Mouse (Mus musculus) ovary, postnatal 10 days (tissue): ENCODE measurements at regions not wholly inside any gene's neighbourhood (a gene's known extent, or its start where the extent isn't known, plus 50 kb on each side); places are given as distances from the start of the nearest gene placed in this dataset.

ENCODE experiments used
- DNase-seq: peaks from one replicate; pipeline ENCODE4 v3.0.0; 2022; ENCODE audit warnings: low spot score

DNA sequence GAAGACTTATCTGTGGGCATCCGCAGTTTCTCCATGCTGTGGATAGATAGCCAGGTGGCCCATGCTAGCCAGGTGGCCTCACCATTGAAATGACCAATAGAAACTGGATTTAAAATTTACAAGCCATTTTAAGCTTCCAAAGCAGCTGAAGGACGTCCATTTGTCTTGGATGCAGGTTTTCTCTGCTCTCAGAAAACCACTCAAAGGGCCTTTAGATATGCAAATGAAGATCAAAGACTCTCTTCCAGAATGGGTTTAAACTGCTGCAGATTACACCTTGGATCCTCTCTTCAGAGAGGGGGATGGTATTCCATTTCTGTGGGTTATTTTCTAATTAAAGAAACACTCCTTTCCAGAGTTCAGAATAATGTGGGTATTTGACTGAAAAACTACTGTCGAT is 518.5 kb downstream of the Rnf144a start:
- no peak for DNase-seq

DNA sequence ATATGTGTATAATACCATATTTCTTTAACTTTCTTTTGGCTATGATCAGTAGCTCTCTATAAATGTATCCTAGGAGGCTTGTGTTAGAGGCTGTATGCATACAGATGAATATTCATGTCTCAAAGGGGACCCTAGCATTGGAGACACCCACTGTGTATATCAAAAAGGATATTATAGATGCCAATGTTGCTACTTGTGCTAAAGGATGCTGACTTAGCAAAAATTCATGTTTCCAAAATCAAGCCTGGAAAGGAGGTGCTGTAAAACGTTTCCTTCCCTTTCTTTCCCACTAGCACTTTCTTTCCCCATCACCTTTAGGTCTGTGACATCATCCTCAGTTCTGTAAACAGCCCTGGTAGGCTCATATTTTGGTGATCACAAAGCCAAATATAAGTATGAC is 519.4 kb downstream of the Rnf144a start:
- DNase-seq, result no peak

DNA sequence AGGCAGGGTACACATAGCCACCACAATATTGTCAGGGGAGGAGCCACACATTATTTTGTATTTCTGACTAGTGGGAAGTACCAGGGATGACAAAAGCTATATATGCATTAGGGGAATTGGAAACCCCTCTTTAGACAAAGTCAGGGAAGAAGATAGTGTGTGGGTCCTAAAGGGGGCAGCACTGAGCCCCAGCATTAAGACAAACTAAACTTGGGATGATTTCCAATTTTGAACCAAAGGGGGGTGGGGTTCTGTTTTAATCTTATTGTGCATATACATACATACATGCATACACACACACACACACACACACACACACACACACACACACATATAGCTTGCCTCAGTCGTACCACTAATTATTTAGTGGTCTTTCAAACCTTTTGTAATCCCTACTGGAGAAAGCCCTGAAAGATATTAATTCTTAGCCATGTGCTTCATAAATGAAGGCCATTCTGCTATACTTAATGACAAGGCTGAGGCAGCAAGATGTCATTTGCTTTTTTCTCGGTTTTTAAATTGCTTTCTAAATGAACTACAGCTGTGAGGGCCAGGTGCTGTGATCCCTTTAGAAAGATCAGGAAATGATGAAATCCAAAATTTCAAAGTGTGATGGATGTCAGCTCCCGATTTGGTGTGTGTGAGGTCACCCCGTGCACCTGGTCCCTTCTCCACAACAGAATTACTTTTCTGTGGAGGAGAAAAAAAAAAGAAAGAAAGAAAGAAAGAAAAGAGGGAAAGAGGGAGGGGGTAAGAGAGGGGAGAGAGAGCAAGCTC is 523.5 kb downstream of the Rnf144a start:
- no peak for DNase-seq

DNA sequence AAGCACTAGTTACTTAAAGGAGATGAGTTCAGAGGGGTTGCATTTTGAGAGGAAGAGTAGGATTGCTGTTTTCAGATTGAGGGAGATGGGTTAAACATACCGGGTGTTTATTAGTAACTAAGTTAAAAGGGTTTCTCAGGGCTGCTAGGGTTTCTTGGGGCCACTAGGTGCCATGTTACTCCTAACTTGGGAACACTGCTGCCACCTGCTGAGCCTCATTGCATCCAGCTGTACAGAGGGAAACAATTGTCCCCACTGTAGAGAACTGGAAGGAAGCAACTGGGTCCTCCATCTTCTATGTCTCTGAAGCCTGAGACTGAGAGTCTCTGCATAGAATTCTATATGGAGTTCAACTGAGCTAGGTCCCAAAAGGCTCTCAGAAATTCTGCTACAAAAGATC is 524.3 kb downstream of the Rnf144a start:
- no peak for DNase-seq

DNA sequence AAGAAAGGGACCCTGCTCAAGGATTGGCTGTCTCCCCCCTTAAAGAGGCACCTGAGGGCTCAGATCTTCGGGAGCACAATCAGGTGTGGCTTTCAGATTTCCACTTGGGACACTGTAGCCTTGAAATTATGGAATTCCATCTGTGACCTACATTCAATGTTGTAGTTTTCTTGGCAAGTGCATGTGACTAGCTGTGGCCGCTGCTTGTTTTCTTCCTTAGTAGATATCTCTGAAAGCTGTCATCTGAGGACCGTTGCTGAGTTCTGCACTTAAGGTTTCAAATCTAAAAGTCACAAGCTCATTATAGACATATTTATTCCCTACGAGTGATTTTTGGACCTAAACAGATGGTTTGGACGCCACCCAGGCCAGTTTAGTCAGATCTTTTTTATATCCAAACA is 531.3 kb downstream of the Rnf144a start:
- no peak for DNase-seq

DNA sequence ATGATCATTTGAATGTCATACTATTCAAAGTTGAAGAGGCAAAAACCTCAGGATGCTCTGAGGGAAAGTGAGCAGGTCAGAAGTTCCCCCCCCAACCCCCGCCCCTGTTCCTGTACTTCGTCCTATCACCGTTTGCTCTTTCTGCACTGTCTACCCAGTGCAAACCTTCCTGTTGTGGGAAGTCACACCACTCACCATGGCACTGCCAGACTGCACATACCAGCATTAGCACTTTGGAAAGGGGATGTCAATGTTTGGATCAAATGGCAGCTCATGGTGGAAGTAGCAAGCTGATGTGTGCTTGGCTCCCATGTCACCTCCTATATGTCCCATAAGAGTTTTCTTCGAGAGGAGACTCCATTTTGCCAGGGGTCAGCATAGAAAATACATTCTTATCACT is 543.2 kb downstream of the Rnf144a start:
- DNase-seq, result no peak

DNA sequence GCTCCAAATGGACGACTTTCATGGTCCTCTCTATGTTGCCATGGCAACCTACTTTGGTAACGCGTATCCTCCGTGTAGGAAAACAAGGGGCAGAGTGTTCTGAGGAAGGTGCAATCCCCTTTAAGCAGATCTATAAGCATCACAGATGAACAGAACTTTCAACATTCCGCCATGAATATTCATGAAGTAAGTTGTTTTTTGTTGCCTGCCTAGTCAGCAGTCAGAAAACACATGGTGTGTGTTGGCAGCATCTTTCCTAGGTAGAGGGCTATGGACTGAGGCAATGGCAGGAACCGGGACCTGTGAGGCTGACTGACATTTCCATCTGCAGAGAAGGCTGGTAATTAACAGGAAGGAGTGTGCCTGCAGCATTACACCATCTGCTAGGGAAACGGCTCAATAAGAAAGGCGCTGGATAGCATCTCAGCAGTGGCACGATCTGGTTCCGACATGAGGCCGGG is 544.0 kb downstream of the Rnf144a start:
- DNase-seq, result no peak

DNA sequence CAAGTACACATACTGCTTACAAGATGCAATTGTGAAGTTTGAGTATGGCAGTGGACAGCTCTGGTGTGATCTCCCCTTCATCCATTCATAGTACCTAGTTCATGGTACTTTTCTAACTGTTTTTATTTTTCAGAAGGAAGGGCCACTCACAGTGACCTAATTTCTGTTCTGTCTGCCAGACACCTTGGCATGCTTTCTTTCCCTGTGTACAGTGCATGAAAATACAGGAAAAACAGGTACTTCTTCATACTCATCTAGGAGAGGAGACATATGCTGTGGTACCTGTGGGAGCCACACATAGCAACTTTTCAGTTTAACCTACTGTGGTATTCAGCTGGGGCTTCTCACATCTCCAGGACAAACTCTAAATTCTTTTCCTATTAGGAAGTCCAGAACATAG is 545.2 kb downstream of the Rnf144a start:
- DNase-seq, result no peak

DNA sequence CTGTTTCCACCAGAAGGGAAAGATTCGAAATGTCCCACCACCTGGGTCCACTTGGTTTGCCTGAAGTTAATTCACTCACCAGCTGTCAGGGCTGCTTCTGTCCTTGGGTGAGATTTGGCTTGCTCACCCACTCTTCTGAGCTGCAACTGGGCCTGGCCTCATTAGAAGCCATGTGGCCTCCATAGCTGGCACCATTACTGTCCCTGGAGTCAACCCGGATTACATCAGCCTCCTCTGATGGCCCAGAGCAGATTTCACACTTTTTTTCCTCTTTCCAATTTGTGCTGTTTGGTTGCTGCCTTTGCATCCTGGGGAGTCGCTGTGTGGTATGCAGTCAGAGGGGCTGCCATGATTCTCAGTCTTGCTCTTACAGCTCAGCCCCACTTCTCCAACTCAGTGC is 550.0 kb downstream of the Rnf144a start:
- DNase-seq, result no peak

DNA sequence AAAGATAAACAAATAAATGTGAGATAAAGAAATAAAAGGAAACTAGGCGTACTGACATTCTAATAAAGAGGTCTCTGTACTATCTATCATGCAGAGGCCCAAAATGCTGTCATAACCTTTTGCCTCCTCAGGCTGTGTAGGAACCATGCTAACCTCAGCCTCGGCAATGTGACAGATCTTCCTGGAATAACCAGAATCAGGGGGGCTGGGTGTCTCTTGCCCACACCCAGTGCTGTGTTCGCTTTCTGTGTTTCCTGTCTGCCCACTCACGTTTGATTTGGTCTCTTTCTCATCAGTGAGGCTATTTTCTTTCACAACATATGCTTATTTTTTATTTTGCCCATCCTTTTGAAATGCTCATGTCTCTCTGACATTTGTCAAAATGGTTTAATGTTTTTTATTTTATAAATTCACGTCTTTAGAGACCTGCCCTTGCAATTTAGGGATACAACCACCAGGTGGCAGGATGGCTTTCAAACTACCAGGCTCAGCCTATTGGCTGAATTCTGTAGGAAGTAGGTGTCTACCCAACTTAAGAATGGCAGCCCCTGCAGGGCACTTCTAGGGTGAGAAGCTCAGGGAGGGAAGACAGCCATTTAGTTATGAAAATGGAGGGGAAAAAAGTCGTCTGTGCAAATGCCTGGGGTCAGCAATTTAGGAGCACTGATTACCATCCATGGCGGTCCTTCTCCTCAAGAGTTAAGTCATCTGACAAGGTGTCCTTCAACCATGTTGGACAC is 550.8 kb downstream of the Rnf144a start:
- DNase-seq, result no peak

DNA sequence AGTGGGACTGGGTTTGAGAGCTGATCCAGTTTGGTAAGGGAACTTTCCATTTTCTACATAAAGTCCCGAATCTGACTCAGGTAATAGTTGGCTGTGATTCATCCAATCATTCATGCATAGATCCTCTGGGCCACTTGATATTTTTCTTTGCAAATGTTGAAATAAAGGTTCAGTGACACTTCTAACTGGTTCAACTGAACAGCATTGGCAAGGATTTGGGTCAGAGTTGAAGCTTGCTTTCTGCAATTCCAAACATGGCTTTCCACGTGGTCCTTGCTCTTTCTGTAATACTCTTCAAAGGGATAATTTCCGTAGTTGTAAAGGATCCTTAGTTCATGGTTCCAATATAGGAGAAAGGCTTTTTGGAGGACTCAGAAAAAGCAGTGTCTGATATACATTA is 554.0 kb downstream of the Rnf144a start:
- no peak for DNase-seq

DNA sequence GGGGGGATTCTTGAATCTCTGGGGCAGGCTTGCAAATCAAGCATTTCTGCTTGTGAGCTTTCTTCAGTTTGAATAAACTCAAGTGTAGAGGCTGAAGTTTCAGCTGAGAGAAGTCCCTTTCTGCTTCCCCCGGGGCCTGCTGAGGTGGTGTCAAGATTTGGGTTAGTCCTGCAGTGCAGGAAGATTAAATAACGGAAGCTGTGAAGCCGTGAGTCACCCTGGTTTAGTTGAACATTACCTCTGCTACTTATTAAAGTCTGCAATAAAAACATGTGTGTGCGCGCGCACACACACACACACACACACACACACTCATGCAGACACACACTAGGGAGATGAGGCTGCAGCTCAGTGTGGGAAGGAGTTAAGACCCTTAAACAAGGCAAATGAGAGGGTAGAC is 556.7 kb downstream of the Rnf144a start:
- no peak for DNase-seq

DNA sequence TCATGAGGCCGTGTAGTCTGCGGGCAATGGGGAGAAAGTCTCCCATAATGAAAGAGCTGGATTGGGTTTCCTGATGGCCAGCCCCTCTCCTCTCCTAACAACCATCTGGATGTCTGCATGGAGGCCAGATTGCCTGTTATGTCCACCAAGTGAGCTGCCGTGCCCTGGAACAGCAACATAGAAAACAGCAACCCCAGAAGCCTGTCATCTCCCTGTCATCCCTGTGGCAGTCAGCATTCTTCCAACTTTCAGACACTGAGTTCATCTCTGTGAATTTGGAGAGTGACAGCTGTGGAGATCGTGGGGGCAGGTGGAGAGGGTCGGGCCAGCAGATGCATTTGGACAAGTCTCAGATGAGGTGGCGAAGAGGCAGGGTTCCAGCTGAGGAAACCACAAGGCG is 585.0 kb downstream of the Rnf144a start:
- DNase-seq, result no peak

DNA sequence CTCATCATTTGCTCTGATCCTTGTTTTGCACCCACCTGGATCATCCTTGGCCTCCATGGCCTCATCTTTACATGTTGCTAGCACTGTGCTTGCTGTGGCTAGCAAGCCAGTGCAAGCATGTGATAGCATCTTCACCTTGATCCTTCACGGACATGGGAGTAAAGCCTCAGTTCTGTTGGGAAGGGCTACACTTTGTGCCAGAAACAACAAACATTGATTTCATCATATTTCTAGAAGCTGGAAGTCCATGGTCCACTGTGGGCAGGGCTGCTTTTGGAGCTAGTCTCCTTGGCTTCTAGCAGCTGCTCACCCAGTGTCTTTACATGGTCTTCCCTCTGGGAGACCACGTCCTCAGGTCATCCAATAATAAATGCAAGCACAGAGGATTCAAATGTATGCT is 587.1 kb downstream of the Rnf144a start:
- no peak for DNase-seq

DNA sequence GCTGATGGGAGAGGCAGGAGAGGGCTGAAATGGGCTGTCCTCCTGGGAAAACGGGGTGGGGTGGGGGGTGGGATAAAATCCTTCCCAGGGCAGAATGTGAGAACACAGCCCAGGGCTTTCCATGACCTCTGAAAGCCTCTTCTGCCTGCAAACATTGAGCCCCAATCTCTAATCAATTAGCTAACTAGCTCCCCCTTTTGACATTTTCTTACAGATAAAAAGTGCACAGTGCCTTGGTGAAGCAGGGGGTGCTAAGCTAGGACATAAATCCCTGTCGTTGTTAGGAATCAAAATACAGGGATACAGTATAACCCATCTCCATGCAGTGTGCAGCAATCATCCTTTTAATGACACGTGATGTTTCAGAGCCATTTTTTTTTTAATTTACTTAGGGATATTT is 588.1 kb downstream of the Rnf144a start:
- no peak for DNase-seq

DNA sequence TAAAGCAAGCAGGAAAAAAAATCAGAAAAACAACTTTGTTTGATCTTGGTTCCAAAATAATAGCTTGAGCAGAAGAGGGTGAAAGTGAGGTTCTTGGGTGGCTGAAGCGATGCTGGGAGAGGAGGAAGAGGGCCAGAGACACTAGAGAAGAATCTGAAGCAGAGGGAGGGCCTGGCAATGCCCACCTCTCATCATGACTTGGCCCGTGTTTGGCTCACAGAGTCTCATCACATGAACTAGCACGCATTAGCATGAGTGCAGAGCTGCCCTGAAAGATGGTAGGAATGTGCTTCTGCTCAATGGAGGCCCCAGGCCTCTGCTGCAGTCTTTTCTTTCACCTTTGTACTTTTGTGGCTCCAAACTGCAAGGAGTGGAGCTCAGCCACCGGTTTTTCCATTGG is 588.6 kb downstream of the Rnf144a start:
- no peak for DNase-seq

DNA sequence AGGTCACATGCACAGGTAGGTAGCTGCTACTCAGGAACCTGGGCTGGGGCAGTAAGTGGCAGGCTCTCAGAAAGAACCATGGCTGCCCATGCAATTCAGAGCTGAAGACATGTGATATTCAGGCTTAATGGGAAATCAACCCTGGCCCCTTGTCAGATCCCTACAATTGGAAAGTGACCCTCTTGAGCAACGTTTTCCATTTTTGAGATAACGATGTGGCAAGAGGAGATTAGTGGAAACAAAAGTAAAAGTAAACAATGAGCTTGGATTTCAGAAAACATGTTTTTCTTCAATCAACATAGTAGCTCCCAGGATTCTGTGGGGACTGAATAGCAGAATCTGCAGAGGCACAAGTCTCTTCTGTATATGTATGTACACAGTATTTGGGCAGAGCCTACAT is 598.8 kb downstream of the Rnf144a start:
- no peak for DNase-seq

DNA sequence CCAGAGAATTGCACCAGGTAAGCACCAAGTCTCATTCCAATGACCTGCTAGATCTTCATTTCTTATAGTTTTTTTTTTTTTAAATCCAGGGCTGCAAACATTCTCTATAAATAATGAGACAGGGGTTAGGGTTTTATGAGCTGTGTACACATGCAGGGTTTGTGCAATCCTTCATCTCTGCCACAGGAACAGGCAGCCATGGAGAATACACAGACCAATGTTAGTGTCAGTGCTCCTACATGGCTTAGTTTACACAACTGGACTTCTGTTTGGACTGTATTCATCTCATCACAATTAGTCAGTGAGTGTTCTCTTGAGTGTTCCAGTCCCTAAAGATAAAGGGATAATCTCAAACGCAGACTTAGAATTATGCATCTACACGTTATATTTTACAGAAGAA is 620.0 kb downstream of the Rnf144a start:
- no peak for DNase-seq

DNA sequence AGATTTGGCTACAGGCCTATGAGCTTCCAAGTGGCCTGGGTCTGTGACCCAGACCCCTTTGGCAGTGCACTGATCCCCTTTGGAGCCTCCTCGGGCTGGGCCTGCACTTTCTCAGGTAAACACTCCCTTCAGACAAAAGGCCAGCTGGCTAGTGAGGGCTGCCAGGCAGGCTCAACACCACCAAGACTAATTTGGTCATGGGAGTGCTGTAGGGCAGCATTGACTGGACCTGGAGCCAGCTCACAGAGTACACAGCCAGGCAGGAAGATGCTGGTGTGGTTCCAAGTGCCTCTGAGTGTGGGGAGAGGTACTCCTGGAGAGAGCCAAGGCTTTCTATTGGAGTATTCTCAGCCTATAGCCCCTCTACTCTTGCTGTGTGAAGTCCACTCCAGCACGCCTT is 620.5 kb downstream of the Rnf144a start:
- no peak for DNase-seq

DNA sequence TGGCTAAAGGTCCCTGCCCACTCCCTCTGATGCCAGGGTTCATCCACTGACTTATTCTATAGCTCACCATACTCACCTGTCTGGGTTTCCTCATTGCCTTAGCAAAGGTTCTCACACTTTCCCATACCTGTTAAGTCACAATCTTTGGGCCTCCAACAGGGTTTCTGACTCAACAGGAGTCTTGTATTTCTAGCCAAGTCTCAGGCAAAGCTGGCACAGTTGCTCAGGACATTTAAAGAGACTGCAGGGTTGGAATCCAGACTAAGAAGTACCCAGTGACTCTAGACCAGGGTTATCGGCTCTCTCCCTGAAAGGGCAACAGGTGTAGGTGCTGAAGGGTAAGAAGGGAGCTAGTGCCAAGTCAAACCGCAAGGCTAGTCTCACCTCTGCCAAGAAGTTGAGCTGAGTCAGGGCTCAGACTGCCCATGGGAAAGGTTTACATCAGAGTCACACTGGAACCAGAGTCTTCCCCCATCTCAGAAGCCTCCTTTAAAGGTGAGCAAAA is 622.4 kb downstream of the Rnf144a start:
- DNase-seq, result no peak

DNA sequence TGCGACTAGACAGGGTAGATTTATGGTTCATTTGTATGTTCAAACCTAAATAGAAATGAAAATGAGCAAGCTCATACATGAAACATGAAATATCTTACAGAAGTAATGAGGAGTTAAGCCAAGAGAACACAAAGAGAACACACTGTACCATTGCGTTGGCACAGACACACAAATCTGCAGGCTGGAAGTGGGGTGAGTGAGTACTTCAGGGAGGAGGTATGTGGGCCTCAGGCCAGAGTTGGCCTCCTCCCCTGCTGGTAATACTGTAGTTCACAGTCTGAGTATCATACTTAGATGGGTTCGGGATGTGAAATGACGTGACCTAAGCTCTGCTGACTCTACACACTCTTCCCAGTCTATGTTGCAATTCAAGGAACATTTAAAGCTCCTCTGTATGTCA is 624.1 kb downstream of the Rnf144a start:
- DNase-seq, result no peak

DNA sequence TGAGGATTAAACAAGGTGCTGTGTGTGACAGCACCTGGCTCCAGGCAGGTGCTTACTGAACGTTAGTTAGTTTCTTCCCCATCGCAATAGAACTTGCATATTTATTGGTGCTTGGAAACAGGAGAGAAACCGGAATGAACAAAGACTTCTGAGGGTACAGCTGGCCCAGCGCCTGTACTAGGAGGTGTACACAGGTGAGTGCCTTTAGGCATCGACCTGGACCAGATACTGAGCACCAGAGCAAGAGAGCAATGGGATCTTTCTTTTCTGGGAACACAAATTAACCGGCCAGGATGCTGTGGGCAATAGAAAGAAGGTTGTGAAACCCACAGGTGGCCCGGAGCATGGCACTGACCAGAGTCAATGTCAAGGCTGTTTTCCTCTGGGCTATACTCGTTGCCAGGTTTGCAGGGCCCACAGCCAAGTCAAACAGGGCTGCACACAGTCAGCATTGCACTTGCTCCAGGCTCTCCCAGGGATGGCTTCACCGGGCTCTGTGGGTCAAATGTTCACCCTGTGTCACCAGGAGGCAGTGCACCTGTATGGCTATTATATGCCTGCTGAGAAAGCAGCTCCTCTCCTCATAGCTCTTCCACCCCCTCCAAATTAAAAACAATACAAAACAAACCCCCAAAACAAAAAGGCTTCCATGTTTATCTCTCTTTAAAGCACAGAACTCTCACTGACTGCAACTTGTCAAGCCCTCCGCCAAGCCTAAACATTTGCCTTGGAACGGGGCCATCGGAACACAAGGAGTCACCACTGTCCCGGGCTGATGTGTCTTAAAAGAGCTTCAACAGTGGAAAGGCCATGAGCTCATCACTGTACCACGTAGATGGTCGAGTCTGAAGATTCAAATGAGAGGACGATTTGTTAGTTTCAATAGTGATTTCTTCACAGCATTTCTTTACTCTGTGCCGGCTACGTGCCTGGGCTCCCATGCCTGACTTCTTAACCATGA is 629.1 kb downstream of the Rnf144a start:
- DNase-seq, result no peak
